Mouse (Mus musculus): ENCODE data around the gene Gm45711.

Gene Gm45711

DNA sequence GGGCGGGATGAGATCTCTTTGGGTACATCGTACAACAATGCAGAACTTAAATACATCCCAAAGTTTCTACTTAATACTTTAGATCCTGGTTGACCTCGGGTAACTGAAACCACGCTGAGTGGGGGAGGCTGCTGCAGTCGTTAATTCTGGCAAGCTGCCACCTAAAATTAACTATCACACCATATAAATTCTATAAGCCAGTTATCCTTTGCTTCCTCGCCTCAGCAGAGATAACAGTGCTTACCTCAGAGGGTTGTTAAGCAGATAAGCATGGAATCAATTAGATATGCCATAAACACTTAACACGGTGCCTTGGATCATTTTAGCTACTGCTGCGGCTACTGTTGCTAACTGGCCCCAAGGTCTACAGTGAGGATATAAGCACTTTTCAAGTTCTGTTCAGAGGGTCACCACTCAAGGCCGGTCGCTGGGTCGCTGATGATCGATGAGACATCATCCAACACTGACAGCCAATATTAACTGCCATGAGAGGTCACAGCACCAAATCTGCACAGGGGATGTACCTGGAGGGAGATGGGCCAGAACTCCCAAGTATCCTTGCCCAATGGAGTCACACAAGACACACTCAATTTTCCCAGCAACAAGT, 67.7 kb downstream of the Gm45711 start:
- no peak for DNase-seq (ENCODE audit: low spot score in 2 of 2)

DNA sequence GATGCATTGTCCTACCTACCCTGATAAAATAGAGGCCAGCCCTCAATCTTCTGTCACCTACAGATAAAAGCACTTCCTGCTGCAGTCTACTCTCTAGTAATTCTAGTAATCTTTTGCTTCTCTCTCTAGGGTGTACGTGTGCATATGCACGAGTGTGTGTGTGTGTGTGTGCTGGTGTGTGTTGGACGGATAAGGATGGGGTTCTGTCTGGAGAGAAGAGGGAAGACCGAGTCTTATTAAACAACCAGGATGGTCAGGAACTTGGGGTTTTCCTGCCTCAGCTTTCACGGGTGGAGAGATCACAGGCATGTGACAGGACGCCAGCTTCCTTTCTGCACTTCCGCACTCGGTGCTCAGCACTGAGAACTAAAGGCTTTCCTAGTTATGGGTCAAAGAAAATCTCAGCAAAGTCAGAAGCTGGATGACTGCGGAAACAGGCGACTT, 70.4 kb downstream of the Gm45711 start:
- DNase-seq (ENCODE audit: low spot score in 2 of 2): peak; percentile 68 to 70

DNA sequence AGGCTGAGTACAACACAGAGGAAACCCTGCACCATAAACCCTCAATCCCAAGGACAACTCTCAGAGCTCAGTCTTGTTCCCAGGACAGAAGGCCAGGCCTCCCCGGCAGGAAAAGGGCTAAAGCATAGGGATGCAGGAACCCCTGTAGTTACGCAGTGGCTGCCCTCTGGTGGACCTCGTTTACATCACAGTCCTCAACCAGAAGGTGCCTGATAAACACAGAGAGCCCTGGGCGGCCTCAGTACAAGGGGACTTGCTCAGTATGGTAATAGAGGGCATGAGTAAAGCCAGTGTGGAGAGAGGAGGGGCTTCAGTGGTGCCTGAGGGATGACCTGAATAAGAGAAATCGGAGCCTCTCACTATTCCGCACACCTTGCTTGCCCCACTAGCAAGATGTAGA, 75.3 kb downstream of the Gm45711 start:
- DNase-seq (ENCODE audit: low spot score in 2 of 2): no peak

DNA sequence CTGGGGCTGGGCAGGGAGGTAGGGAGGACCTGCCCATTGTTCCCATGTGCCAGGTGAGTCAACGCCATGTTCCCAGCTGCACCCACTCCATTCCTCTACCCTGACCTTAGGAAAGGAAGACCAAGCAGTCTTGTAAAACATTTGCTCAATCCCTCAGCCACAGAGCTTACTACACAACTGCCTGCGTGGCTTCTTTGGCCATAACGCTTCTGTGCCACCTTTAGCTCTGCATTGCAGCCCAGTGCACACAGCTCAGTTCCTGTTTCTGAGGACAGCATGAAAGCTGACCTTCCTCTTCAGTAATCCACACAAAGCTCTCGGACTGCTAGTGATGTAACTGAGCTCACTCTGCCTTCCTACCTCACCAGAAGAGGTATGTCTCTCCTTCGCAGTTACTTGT, 77.0 kb downstream of the Gm45711 start:
- DNase-seq (ENCODE audit: low spot score in 2 of 2): peak; percentile 65 to 67

DNA sequence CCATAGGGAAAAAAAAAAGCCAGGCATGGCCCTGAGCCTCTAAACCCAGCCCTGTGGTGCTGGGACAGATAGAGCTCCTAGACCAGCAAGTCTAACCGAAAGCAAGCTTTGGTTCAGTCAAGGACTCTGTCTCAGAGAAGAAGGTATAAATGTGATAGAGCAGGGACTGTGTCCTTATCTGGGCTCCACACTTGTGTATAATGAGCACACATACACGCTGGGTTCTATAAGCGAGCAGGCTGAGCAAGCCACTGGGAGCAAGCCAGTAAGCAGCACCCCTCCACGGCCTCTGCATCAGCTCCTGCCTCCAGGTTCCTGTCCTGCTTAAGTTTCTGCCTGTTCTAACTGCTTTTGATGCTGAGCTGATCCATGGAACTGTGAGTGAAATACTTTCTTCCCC, 77.8 kb downstream of the Gm45711 start:
- DNase-seq (ENCODE audit: low spot score in 2 of 2): no peak

All from spleen, postnatal 36 days (tissue).